ENCODE assay signal across 14 mouse cellular contexts in the genomic region with DNA sequence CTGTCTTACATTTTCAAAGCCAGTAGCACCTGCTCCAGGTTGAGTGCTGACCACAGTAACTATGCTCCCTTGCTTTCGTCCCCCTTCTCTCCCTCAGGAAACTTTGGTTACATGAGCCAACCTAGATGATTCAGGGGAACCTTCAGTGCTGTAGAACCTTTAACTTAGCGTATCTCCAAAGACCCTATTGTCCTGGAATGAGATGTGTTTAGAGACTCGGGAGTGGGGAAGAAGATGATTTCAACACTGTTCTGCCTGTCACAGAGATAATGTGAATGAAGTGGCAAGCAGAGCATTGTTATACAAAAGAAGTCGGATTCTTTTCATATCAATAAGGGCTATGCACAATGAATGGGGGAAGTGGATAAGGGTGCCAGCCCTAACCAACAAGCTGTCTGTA.
"Had no signal": no experiment of that assay in that cellular context is flagged by ENCODE, and none has a peak within 500 bp of the region (broad histone marks: within the 10 kb centered on the region; RNA-seq: fewer than 3 reads in every experiment).

No protein-coding gene starts in this region.

- DNase-seq: kidney, adult 2 months; kidney, postnatal 25 days; layer of hippocampus, adult 9-11 months; left cerebral cortex, postnatal 4 days; liver, postnatal 0 days; lung, embryonic 14.5 days; midbrain, embryonic 14.5 days; thymus, adult 18-20 months; thymus, postnatal 36 days had no signal

- H3K4me1 ChIP-seq: limb, embryonic 12.5 days; limb, embryonic 15.5 days had no signal

- H3K9me3 ChIP-seq: limb, embryonic 12.5 days; limb, embryonic 15.5 days had no signal

- H3K27me3 ChIP-seq: limb, embryonic 12.5 days; limb, embryonic 15.5 days; megakaryocyte, embryonic 14.5 days had no signal

- H3K36me3 ChIP-seq: limb, embryonic 12.5 days; limb, embryonic 15.5 days had no signal

- ATAC-seq: liver, postnatal 0 days; lung, postnatal 0 days had no signal

- H3K4me3 ChIP-seq: layer of hippocampus, adult 2 months; limb, embryonic 12.5 days; limb, embryonic 15.5 days; megakaryocyte, embryonic 14.5 days had no signal
